Mouse (Mus musculus): ENCODE measurements around the gene Fbxo8. TPM values are rescaled to one million over a fixed set of nuclear protein-coding genes. Genes with fewer than 3 reads are reported as not detected.

Fbxo8 gene
- 40.0 and 41.6 TPM in 2 replicates for polyA plus RNA-seq (2016; fragmentation: Nextera tagmentation; extraction: Ambion mirVana)

- no peaks in the 10 kb centered on the region for H3K27me3 ChIP-seq (ENCODE audit: insufficient read depth, poor library complexity, severe bottlenecking)
- WGBS: under 1% methylated on average over 53 of the region's 53 CpGs
- peaks cover 9% of the 10 kb centered on the region; the same call in 1 of the 2 replicates for H3K4me1 ChIP-seq
- peak; percentile 88 for DNase-seq (ENCODE audit: low spot score)
- peak within 1 kb of the TSS; percentile 95 for H3K27ac ChIP-seq
- H3K4me3 ChIP-seq: peak within 1 kb of the TSS; percentile 91
- H3K36me3 ChIP-seq: no peaks in the 10 kb centered on the region
- no peaks in the 10 kb centered on the region for H3K9me3 ChIP-seq
These were observed at the start of gene Fbxo8, which contains the start of gene Cep44 for GRCm38 (mm10) chr8:56550558-56551360. Fbxo8 (plus strand) TSS chr8:56551090. Cep44 (minus strand) TSS chr8:56551047.

DNA sequence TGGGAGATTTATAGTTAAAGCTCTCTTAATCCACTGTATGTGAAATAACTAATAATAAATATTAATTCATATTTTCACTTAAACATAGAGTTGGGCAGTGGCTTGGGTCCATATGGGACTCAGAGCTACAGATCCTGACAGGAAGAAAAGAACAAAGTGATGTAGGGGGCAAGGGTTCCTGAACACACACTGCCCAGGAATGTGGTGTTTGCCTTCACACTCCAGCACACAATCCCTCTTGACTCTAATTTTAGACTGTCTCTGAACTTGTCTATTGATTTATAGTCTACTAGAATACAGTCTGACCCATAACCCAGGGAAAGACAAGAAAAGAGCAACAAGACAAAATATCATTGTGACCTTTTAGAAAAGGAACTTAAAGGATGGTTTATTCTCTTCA is 49.0 kb upstream of the Fbxo8 start:
- DNase-seq (ENCODE audit: low spot score): no peak
- Histone ChIP-seq H3K9me3 (no peaks in the 10 kb centered on the region), H3K27me3 (ENCODE audit: insufficient read depth, poor library complexity, severe bottlenecking) (no peaks in the 10 kb centered on the region), H3K4me1 (no peaks in the 10 kb centered on the region; the same call in 1 of the 2 replicates), H3K36me3 (no peaks in the 10 kb centered on the region), H3K4me3 (no peak overlapping the region), H3K27ac (no peak overlapping the region)

DNA sequence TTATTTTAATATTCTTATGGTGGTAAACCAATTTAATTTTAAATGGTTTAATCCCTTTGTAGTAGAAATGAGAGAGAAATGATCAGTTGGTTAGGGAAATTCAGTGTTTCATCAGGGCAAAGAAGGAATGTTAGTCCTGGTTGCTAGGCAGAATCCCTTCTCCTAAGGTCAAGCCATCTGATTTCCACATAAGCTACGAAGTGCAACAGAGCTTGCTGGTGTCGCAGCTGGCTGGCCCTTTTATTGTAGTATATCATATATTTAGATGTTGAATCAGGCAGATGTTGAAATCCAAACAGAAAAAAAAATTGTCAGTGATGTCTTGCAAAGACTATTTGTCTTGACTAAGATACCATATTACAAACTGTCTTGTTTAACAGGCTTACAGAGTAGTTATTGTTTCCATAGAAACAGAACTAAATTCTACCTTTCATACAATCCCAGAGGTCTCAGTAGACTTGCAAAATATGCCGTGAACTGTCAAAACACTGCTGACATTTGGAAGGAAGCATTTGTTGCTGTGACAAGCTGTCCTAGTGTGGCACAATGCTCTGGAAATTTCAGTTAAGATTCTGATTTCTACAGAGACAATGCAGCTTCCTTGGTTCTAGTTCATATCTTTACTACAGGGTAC is 42.5 kb upstream of the Fbxo8 start:
- Histone ChIP-seq H3K4me3 (no peak overlapping the region), H3K27ac (no peak overlapping the region), H3K9me3 (no peaks in the 10 kb centered on the region), H3K4me1 (no peaks in the 10 kb centered on the region), H3K27me3 (ENCODE audit: insufficient read depth, poor library complexity, severe bottlenecking) (no peaks in the 10 kb centered on the region), H3K36me3 (no peaks in the 10 kb centered on the region)
- 78% methylated on average over 3 of the region's 3 CpGs for WGBS
- no peak for DNase-seq (ENCODE audit: low spot score)

DNA sequence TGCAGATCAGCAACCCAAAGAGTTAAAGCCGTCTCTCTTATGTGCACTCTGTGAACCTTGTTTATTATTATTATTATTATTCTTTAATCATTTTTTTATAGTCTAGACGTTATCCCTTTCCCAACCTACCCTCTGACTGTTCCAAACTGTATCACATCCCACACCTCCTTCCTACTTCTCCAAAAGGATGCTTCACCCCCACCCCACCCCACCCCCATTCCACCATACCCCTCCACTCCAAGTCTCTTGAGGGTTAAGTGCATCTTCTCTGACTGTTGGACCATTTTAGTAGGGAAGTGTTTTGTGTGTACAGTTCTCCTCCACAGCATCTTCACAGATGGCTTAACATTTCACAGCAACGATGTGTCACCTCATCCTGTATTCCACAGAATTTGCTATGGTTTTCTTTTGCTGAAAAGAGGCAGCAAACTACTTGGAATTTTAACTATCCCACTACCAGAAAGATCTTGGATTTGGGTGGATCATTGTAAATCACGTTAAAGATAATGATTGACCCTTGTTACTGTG is 41.9 kb upstream of the Fbxo8 start:
- Histone ChIP-seq H3K27me3 (ENCODE audit: insufficient read depth, poor library complexity, severe bottlenecking) (no peaks in the 10 kb centered on the region), H3K4me3 (no peak overlapping the region), H3K36me3 (no peaks in the 10 kb centered on the region), H3K4me1 (no peaks in the 10 kb centered on the region), H3K9me3 (no peaks in the 10 kb centered on the region), H3K27ac (no peak overlapping the region)
- 68% methylated on average over 4 of the region's 4 CpGs for WGBS
- DNase-seq (ENCODE audit: low spot score): no peak

DNA sequence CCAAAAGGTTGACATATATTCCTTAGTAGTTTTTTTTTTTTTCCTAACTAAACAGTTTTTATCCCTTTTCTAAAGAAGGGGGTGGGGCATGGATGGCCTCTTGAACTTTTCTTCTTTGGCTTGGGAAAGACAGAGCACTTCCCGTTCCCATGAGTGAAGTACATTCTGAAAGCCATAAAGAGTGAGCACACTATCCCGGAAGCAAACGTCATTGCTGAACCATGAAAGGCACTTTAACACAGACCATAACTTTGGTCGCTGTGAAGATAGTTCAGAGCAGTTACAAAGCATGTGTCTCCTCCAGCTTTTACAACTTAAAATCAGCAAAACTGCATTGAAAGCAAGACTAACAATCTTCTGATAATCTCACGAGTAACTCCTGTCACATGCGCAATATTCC is 32.0 kb upstream of the Fbxo8 start:
- WGBS: 80% methylated on average over 6 of the region's 6 CpGs

GRCm38 (mm10) chr8:56520249-56520648 is 30.6 kb upstream of the Fbxo8 start:
- DNase-seq (ENCODE audit: low spot score): no peak
- Histone ChIP-seq H3K27ac (no peak overlapping the region), H3K4me1 (no peaks in the 10 kb centered on the region), H3K4me3 (no peak overlapping the region), H3K36me3 (no peaks in the 10 kb centered on the region), H3K27me3 (ENCODE audit: insufficient read depth, poor library complexity, severe bottlenecking) (no peaks in the 10 kb centered on the region), H3K9me3 (no peaks in the 10 kb centered on the region)
- 75% methylated on average over 2 of the region's 2 CpGs for WGBS

More for the DNA sequence above, 32.0 kb upstream of the Fbxo8 start:
- no peak overlapping the region for H3K27ac ChIP-seq
- DNase-seq (ENCODE audit: low spot score): no peak
- H3K4me1 ChIP-seq: no peaks in the 10 kb centered on the region
- H3K4me3 ChIP-seq: no peak overlapping the region
- H3K36me3 ChIP-seq: no peaks in the 10 kb centered on the region
- no peaks in the 10 kb centered on the region for H3K27me3 ChIP-seq (ENCODE audit: insufficient read depth, poor library complexity, severe bottlenecking)
- no peaks in the 10 kb centered on the region for H3K9me3 ChIP-seq

DNA sequence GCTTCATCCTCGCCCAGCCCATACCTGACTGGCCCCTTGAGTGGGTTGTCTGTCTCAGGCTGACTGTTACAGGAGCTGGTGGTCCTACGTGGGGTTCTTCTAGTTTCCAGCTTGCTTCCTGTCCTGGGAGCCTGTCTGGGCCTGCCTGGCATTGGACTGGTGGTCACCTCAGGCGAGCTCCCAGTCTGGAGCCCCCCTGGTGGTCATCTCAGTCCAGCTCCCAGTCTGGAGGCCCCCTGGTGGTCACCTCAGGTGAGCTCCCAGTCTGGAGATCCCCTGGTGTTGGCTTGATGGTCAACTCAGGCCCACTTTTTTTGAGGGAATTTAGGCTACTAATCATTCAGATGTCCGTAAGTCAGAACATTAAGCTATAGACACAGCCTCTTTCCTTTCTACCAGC is 29.8 kb upstream of the Fbxo8 start:
- no peaks in the 10 kb centered on the region for H3K36me3 ChIP-seq
- 80% methylated on average over 4 of the region's 4 CpGs for WGBS
- H3K27me3 ChIP-seq (ENCODE audit: insufficient read depth, poor library complexity, severe bottlenecking): no peaks in the 10 kb centered on the region
- DNase-seq (ENCODE audit: low spot score): no peak
- H3K4me1 ChIP-seq: no peaks in the 10 kb centered on the region
- H3K9me3 ChIP-seq: no peaks in the 10 kb centered on the region
- no peak overlapping the region for H3K27ac ChIP-seq
- H3K4me3 ChIP-seq: no peak overlapping the region

GRCm38 (mm10) chr8:56528869-56529268 is 22.0 kb upstream of the Fbxo8 start:
- WGBS: 61% methylated on average over 6 of the region's 6 CpGs
- no peak for DNase-seq (ENCODE audit: low spot score)
- no peaks in the 10 kb centered on the region for H3K4me1 ChIP-seq

DNA sequence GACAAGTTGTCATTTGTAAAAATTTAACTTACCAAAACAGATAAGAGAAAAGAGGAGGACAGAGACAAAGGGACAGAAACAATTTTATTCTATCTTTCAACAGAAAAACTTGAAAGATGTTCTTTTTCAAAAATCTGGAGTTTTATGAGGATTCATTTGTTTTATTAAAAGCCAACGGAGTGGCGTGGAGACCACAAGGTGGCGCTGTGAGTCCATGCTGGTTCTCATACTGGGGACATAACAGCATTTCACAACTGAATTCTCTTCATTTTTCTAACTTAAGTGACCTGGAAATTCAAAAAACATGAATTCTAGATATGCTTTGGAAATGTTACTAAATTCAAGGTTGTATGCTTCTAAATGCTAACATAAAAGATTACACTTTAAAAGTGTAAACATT is 20.5 kb upstream of the Fbxo8 start:
- WGBS: 6% methylated on average over 3 of the region's 3 CpGs
- Histone ChIP-seq H3K27me3 (ENCODE audit: insufficient read depth, poor library complexity, severe bottlenecking) (no peaks in the 10 kb centered on the region), H3K9me3 (no peaks in the 10 kb centered on the region), H3K27ac (no peak overlapping the region), H3K4me1 (no peaks in the 10 kb centered on the region), H3K36me3 (peaks cover 9% of the 10 kb centered on the region; the same call in 1 of the 2 replicates), H3K4me3 (no peak overlapping the region)
- peak; percentile 78 for DNase-seq (ENCODE audit: low spot score)

More at GRCm38 (mm10) chr8:56528869-56529268, 22.0 kb upstream of the Fbxo8 start:
- Histone ChIP-seq H3K36me3 (peaks cover 9% of the 10 kb centered on the region; the same call in 1 of the 2 replicates), H3K9me3 (no peaks in the 10 kb centered on the region), H3K27me3 (ENCODE audit: insufficient read depth, poor library complexity, severe bottlenecking) (no peaks in the 10 kb centered on the region), H3K4me3 (no peak overlapping the region), H3K27ac (no peak overlapping the region)

DNA sequence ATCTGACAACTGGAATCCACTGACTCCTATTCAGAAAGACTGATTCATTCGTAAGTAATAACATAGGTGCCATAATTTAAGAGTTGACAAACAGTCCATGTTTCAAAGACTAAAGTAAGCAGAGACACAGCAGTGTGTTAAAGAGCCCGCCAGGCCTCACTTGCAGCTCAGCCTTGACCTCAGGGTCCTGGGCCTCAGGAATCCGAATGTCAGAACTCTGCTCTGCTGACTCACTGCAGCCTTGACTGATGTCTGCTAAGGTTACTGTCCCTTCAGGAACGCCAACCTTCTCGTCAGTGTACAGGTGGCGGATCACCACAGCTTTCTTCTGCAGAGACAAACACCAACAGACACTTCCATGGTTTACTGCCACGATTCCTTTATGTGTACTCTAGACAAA is 10.2 kb upstream of the Fbxo8 start:
- WGBS: 85% methylated on average over 7 of the region's 7 CpGs
- Histone ChIP-seq H3K36me3 (peaks cover 56% of the 10 kb centered on the region), H3K27ac (no peak overlapping the region), H3K27me3 (ENCODE audit: insufficient read depth, poor library complexity, severe bottlenecking) (no peaks in the 10 kb centered on the region), H3K4me1 (no peaks in the 10 kb centered on the region), H3K4me3 (no peak overlapping the region), H3K9me3 (no peaks in the 10 kb centered on the region)
- DNase-seq (ENCODE audit: low spot score): no peak

DNA sequence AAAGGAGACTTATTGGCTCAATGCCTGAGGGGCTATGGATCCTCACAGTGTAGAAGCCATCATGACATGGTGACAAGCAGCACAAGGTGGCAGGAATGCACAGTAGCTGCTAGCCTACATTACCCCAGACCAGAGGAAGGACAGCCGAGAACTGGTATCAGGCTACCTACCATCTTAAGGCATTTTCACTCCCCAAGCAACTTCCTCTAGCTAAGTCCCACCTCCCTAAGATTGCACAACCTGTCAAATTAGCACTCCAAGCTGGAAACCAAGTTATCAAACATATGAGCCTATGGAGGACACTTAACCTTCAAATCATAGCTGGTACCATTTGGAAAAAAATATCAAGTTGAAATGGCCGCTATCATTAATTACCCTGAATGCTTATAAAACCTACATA is 3.0 kb upstream of the Fbxo8 start:
- peaks cover 5% of the 10 kb centered on the region for H3K36me3 ChIP-seq
- WGBS: 87% methylated on average over 2 of the region's 2 CpGs
- H3K27me3 ChIP-seq (ENCODE audit: insufficient read depth, poor library complexity, severe bottlenecking): no peaks in the 10 kb centered on the region
- no peaks in the 10 kb centered on the region for H3K9me3 ChIP-seq
- no peak for DNase-seq (ENCODE audit: low spot score)
- H3K27ac ChIP-seq: no peak overlapping the region
- peaks cover 9% of the 10 kb centered on the region; the same call in 1 of the 2 replicates for H3K4me1 ChIP-seq
- H3K4me3 ChIP-seq: no peak overlapping the region

GRCm38 (mm10) chr8:56551361-56551852 is 517 bp downstream of the Fbxo8 start:
- peaks cover 9% of the 10 kb centered on the region; the same call in 1 of the 2 replicates for H3K4me1 ChIP-seq
- no peaks in the 10 kb centered on the region for H3K36me3 ChIP-seq
- WGBS: under 1% methylated on average over 28 of the region's 28 CpGs
- H3K4me3 ChIP-seq: peak overlapping the region; percentile 91
- H3K27me3 ChIP-seq (ENCODE audit: insufficient read depth, poor library complexity, severe bottlenecking): no peaks in the 10 kb centered on the region
- DNase-seq (ENCODE audit: low spot score): peak; percentile 95
- H3K9me3 ChIP-seq: no peaks in the 10 kb centered on the region
- H3K27ac ChIP-seq: peak overlapping the region; percentile 95

GRCm38 (mm10) chr8:56552045-56552444 is 1.2 kb downstream of the Fbxo8 start:
- H3K36me3 ChIP-seq: no peaks in the 10 kb centered on the region
- peaks cover 9% of the 10 kb centered on the region; the same call in 1 of the 2 replicates for H3K4me1 ChIP-seq
- no peaks in the 10 kb centered on the region for H3K9me3 ChIP-seq
- peak overlapping the region; percentile 95; the same call in 1 of the 2 replicates for H3K27ac ChIP-seq
- H3K4me3 ChIP-seq: peak overlapping the region; percentile 91
- WGBS: 29% methylated on average over 10 of the region's 10 CpGs
- no peak for DNase-seq (ENCODE audit: low spot score)
- H3K27me3 ChIP-seq (ENCODE audit: insufficient read depth, poor library complexity, severe bottlenecking): no peaks in the 10 kb centered on the region

Measured in heart, embryonic 10.5 days (tissue).